Mouse (Mus musculus) skeletal muscle tissue, adult 2 months (tissue): ENCODE results near the gene Gm29776.

Source experiments
- DNase-seq: peaks from one replicate; pipeline ENCODE4 v3.0.0-alpha.2; 2012; ENCODE audit warnings: low read depth, low spot score

Gm29776 gene

DNA sequence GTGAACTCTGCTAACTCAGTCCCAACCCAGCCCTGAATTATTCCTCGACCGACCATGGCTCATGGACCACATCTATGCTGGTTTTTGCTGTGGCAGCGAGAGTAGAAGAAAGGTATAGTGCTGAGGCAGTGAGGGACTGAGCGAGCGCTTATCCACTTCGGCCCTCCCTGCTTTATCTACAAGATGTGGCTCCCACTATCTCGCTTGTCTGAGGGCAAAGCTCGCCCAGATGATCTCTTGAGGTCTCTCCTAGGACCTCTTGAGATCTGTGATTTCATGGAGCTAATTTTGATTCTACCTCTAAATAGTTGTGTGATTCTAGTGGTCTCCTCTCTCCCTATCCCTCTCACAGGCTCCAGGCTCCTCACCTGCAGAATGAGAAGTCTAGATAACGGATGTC is 10.4 kb upstream of the Gm29776 start:
- no peak for DNase-seq

DNA sequence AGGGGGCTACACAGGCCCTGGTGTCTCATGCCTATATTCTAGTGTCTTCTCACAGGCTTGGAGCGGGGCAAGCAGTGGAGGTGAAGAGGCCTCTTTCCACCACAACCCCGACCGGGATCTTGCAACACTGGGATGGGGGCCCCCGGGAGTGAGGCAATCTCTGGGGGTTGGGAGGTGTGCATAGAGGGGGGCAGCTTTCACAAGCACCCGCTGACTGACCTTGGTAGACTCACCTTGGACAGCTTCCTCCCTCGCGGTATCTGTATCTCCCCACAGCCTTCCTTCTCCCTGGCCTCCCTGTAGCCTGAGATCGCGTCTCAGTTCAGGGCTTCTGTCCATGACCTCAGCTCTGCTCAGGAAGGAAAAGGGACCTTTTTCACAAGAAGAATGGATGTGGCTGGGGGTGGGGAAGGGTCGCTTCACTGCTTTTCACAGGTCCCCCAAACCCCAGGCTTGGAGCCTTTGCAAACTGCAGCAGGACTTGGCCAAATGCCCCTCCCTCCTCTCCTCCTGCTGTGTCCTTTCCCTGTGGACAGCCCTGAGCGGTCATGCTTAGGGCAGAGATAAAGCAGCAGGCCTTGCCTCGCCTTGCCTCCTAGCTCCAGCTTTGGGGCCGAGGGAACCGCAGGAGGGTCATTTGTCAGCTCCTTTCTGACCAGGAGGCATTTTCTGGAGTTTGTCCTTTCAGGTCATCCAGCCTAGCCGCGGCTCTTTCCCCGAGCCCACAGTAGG is 8.1 kb upstream of the Gm29776 start:
- DNase-seq, result no peak

DNA sequence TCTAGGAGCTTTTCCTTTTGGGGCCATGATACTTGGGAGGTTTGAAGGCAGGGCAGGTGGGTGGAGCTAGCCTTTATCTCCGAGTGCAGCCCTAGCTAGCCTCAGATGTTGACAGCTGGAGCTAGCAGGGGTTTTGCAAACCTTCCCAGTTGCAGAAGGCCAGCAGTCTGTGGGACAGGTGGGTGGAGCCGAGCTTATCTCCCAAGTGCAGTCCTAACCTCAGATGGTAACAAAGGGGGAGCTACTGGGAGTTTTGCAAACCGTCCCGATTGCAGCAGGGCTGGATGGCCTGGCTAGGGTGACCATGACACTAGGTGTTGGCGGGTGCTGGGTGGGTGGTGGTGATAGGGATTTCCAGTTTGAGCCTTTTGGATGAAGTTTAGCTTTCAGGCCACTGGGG is 7.2 kb upstream of the Gm29776 start:
- no peak for DNase-seq

DNA sequence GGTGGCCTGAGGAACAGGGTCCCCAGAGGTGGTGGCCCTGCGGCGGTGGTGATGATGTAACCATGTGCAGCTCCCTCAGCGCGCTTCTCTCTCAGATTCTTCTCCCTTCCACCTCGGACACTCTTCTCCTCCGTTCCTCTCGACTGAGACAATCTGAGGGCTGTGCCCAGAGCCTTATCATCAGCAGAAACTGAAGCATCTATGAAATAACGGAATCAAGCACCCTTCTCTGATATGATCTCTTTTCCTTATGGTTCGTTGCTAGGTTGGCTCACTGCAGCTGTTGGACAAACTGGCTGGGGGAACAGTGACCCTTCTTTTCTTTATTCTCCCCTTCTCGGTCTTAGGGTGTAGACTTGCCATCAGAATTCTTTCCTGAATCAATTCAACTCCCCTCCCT is 4.6 kb upstream of the Gm29776 start:
- no peak for DNase-seq

DNA sequence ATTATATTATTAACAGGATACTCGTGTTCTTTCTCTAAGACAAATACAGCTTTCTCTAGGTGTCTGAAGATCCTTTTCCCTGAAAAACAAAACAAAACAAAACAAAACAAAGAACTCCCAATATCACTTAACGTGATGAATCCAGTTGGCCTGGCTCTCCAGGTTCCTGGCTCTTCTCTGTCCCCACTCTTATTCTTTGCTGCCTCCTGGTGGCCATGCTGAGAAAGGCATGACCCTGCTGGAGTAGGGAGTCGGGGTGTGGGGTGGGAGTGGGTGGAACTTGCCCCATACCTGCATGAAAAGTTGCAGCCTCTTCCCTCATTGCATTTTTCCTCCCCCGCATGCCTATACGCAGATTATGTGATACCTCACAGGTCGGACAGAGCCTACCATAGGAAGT is 2.7 kb upstream of the Gm29776 start:
- DNase-seq, result peak; percentile 59

DNA sequence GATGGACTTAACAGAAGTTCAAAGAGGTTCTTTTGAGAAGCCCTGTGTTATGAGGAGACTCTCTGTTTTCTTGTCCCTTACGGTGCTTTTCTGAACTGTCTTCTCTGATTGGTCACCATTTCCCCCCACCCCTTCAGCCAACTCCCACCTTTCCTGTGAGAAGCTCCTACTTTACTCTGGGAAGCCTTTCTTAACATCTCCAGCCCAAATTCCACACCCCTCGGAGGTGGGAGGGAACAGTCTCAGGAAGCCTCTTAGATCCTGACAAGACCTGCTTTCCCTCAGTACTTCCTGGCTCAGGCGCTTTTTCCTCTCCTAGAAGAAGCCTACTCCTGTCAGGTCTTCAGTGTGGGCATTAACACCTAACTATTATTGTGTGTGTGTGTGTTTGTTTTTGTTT is 953 bp upstream of the Gm29776 start:
- DNase-seq, result no peak

DNA sequence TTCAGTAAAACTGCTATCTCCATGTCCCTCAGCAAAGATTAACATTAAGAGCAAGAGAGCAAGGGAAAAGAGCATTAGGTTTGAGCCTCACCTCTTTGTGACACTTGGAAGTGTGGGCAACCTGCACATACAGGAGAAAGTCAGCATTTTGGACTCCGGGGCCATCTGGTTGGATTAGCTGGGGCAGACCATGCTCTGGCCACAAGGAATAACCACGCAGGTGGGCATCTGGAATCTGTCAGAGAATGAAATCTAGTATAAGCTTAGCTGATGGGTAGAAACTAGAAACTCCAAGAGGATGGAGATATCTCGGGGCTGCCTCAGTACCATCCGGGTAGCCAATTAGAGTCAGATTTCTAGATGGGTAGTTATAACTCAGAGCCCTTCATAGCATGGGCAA is 1.9 kb downstream of the Gm29776 start:
- no peak for DNase-seq

DNA sequence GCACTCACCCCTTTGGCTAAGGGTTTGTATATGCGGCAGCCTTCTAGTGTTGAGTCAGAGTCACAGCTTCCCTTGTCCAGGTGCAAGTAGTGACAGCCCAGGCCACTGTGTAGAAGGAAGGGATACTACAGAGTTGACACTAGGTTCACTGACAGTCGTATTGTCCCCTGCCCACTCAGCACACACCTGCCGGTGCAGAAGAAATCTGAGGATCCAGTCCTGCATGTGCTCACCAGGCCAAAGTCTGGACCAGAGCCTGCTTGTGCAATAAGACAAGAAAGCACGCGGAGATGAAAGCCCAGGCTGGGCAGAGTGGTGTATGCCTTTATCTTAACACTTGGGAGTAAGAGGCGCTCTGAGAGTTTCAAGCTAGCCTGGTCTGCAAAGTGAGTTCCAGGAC is 3.6 kb downstream of the Gm29776 start:
- DNase-seq, result no peak

DNA sequence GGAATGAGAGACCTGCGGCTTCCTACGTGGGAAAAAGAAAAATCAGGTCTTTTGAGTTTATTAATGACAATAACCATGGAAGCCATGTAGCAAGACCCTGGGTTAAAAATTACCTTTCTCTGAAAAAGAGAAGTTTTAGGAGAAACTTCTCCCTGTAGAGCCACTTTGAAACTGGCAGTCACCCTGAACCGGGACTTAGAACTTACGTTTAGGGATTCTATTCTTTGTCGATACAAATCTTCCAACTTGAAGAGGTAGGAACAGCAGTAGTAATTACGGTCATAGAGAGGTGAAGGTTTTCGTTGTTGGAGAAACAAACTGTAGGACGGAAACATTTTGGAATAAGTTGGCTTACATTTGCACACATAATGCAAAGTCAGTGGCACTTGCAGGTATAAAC is 11.4 kb downstream of the Gm29776 start:
- DNase-seq, result no peak

DNA sequence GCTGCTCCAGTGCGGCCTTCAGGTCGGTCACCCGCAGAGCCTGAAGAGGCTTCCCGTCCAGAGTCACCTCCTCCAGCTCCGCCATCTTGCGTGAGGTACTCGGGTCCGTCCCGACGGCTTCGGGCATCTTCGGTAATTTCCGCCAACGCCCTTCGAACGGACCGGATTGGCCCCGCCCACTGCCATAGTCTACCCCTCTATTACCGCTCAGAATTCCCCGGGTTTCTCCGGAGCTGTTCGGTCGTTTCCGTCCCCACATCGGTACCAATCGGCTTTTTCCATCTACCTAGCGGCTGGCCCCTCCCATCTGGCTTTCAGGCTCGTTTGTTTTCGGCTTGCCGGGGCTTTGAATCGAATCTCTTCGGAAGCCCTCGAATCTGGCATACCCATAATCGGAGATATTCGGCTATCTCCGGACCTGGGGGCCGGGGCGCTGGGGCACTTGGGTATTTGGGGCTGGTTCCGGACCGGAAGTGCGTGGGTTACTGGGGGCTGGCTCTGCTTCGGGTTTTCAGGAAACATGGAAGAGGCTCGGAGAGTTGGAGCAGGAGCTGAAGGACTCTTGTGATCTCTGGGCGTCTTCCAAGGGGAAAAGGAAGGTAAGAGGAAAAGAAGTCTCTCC is 12.0 kb downstream of the Gm29776 start, which contains the start of gene Acin1:
Gene Acin1, minus strand, starts transcription at position 410 of the 622 bp plus-strand sequence.
- peak; percentile 99 for DNase-seq

DNA sequence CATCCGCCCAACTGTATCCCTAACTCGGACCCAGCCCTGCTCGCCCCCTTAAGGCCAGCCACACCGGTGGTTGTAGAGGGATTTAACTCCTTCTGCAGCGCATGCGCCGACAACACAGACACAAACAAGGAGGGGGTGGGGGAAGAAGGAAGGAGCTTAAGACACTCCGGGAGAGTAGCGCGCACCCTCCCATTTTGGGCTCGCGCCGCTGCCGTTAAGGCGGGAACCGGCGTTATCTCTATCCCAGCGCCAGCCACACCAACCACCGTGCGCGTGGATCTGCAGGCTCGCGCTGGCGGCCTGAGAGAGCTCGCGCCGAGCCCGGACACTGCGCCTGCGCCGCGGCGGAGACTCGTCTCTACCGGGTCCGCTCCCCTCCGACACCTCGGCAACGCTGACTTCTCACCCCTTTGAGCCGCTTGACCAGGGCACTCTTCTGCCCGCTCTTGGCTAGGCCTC is 12.5 kb downstream of the Gm29776 start, which contains the start of gene 1700123O20Rik:
Gene 1700123O20Rik, plus strand, starts transcription at position 154 of the 459 bp plus-strand sequence.
- peak; percentile 85 for DNase-seq

DNA sequence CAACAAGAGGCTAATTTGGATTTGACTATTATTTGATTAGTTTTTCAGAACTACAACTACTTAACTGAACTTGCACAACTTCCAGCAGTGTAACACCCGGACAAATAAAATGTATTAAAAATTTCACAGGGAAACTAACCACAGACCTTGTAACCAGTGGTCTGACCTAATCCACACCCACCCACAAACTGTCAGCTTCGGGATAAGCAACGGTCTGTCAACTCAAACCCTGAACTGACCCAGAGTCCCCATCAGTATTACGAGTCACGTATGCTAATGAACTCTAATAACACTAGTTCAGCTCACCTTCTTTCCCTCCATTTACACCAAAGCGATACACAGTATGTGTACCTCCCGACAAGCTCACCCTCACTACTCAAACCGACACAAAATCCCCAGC is 13.2 kb downstream of the Gm29776 start:
- DNase-seq, result no peak

DNA sequence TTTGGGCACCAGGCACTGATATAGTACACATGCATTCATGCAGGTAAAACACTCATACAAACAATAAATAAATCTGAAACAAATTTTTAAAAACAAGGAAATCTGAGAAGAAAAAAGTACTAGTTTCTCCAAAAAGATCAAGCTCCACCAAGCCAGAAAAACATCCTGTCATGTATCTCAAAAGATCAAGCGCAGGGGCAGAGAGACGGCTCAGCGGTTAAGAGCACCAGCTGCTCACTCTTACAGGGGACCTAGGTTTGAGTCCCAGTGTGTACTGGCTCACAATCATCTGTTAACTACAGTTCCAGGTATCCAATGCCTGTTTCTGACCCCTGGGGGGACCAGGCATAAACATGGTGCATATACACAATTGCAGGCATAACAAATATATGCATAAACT is 16.2 kb downstream of the Gm29776 start:
- no peak for DNase-seq

DNA sequence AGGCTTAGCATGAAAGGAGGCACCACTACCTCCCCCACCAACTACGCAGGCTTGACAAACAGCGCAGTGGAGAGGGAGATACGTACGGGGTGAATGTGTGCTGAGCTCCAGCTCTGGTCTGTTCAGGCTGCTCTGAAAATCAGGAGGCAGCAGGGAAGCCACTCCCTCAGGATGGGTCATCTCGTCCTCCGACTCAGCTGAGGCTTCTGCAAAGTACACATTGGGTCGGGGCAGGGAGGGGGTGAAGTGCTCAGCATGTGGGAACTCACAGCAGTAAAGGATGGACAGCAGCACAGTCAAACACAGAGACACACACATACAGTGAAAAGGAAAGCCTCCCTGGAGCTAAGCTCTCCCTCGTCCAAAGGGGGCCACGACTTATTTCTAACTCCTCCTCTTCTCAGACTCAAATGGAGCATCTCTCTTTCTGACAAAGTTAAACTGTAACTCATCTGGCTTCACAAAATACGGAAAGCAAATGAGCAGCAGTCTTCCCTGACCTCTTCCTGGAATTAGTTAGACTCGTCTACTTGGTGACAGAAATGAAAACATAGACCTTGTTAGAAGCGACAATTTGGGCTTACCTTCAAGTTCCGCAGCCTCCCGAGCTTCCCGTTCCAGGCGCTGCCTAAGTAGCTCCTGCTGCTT is 19.9 kb downstream of the Gm29776 start:
- no peak for DNase-seq

DNA sequence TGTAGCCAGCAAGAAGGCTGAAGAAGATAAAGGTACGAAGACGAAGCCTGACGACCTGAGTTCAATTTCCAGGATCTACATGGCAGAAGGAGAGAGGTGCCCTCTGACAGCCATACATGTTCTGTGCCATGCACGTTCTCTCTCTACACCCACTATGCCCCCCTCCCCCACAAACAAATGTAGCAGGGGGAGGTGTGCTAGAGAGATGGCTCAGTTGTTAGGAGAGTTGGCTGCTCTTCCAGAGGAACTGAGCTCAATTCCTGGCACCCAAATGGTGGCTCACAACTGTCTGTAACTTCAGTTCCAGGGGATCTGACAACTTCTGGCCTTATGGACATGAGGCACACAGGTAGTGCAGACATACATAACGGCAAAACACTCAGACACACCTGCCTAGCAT is 22.3 kb downstream of the Gm29776 start:
- no peak for DNase-seq

DNA sequence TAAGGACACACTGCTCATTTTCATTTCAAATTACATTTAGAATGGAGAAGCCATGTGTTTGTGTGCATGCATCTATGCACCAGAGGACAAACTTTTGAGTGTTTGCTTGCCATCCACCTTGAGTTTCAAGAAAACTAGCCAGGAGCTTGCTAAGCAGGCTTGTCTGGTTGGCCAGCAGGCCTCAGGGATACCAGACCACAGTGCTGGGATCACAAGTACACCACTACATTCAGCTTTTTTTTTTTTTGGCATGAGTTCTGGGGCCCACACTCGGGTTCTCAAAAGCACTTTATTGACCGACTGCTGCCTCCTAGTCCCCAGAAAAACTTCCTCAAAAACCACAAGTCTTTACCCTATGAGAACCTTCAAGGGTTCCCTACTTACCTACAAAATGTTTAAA is 24.3 kb downstream of the Gm29776 start:
- DNase-seq, result no peak

DNA sequence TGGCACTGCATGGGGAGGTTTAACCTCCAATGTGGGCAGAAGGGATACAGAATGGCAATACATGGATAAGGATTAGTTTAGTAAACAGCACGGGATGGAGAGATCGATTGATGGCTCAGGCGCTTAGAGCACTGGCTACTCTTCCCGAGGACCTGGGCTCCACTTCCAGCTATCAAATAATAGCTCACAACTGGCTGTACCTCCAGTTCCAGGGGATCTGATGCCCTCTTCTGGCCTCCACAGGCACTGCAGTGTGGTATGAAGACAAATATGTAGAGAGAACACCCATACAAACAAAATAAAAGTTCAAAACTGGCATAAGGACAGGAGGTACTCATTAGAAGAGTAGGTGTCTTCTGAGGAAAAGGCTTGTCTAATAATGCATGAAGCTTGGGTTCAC is 29.3 kb downstream of the Gm29776 start:
- DNase-seq, result no peak

DNA sequence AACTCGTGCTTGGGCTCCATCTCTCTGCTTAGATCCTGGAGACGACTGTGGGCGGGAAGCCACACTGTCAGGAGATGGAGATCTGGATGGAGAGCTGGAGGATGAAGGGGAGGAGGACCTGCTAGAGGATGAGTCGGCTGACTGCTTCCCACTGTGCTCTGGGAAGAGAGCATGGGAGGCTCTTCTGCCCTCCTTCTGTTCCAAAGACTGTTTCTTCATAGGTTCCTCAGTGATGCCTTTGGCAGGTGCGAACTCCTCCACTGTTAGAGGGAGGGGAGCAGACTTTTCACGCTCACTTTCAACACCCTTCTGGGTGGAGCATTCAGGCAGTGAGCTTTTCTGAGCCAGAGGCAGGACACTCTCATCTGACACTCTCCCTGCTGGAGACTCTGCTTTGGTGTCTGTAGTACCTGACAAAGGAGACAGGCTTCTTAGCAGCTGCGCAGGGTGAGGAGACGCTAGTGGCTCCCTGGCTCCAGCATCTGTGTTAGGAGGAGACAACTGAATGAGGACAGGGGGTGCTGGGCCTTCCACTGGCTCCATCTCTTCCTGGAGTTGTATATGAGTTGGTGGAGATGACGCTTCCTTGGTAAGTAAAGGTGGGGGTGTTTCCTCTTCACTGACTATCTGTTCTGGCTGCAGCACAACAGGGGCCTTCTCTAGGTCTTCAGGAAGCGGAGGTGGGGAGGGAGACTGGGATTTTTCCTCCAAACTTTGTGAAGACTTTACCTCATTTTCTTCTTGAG is 34.0 kb downstream of the Gm29776 start:
- no peak for DNase-seq

DNA sequence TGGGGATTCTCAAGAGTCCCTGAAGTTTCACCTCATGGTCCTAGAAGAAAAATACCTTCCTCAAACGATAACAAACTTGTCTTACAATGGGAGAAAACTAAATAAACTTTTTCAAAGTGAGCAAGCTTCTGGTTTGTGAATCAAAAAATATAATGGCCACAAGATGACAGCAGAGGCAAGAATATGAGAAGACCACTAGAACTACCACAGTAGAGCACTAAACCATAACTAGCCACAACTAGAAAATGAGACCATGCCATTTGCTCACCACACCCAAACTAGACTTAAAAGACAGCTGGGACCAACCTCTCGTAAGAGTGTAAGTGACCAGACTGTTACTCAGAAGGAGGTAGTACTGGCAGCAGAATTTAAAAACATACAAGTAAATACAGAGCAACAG is 38.6 kb downstream of the Gm29776 start:
- DNase-seq, result no peak

DNA sequence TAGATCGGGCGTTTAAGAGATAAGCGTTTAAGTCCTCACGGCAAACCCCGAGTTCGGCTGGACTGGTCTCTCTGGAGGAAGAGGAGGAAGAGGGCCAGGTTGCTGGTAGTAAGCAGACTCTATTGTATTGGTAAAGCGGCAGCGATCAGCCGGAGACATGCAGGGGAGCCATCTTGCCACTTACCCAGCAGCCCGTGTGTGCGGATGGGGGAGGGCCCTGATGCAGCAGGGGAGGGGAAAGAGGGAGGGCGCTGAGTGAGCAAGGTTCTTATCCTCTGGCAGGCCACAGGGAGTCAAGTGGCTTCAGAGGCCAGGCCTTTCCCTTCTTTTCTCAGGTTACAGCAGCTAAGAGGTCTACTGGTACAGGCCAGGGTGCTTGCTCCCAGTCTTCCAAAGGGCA is 45.1 kb downstream of the Gm29776 start:
- peak; percentile 88 for DNase-seq

DNA sequence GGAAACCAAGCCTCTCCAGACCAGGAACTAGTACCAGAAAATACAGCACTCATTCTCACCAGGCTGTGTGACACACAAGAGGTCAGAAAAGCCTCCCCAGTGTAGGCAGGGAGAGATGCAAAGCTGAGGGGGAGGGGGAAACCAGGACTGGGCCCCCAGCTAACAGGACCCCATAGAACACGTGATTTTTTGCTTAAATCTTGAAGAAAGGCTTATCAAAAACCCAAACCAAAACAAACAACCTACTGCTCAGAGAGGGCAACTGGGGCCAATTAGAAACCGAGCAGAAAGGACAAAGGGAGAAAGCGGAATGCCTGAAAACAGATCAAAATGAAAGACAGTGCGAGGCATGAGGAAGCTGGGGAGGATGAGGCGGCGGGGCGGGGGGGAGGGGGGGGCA is 45.8 kb downstream of the Gm29776 start:
- DNase-seq, result no peak

DNA sequence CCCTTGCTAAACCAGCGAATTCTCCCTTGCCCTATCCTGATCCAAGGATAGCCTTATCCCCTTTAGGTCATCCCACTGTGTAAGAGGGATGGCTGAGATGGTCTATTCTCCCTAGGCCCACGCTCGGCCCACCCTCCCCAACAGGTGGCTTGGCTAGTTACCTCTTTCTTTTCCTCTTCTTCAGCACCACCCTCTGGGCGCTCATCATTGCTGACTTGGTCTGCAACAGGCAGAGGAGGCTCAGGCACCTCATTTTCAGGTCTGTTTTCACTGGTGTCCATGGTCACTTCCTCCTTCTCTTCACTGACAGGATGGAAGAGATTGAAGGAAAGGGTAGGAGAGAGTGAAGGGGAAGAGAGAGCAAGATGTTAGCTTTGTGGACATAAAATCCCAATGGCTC is 47.1 kb downstream of the Gm29776 start:
- no peak for DNase-seq
